Mouse (Mus musculus) olfactory bulb, adult 2 months (tissue): ENCODE data around the gene Zfp664.

ENCODE experiments used
- CTCF ChIP-seq: fragments of 200-500 bp; IDR thresholded peaks from 2 replicates; pipeline ENCODE4 v1.5.1; 2012; ENCODE audit warnings: low read depth, mild to moderate bottlenecking, low read length, moderate library complexity; ENCODE audit not compliant: insufficient read depth
- POLR2A ChIP-seq: fragments of 200-500 bp; IDR thresholded peaks from 2 replicates; pipeline ENCODE4 v1.6.1; 2012; ENCODE audit warnings: mild to moderate bottlenecking, low read depth, low read length, moderate library complexity; ENCODE audit not compliant: insufficient read depth

- TF ChIP-seq POLR2A = no peak
- TF ChIP-seq CTCF = no peak
These were observed 9.4 kb upstream of the Zfp664 start for GRCm38 (mm10) chr5:124853079-124853478.
